Mouse (Mus musculus): ENCODE measurements around the gene Pfkfb2. TPM values are rescaled to one million over a fixed set of nuclear protein-coding genes. Genes with fewer than 3 reads are reported as not detected.

Gene Pfkfb2
- polyA plus RNA-seq (2015; fragmentation: Nextera tagmentation; extraction: Ambion mirVana), result 12.8 and 13.5 TPM in 2 replicates

DNA sequence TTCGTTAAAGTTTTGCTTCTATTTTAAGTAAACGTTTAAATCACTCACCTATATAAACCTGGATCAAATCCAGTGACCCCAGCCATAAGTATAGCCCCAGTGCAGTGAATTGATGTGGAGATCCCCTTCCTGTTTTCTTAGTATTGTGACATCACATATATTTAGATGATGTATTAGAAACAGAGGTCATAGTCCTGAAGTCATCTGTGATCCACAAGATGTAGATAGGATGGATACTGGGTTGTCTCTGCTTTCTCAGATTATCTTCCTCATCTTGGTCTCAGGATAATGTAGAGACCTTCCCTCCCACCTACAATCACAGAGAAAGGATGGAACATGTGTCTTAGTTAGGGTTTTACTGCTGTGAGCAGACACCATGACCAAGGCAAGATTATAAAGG lies at the start of gene Pfkfb2:
Pfkfb2 (minus strand) TSS at position 101 of the 400 bp plus-strand sequence.
- ATAC-seq (no peak), DNase-seq (ENCODE audit: low spot score) (no peak)
- Histone ChIP-seq H3K4me2 (replicated peaks; ENCODE audit: low read depth, low read length) (no peak within 1 kb of the TSS), H3K4me1 (ENCODE audit: insufficient read depth, low read depth, low read length) (no peaks in the 10 kb centered on the region; the same call in 1 of the 2 replicates), H3K4me3 (ENCODE audit: low read depth, low read length) (no peak within 1 kb of the TSS), H3K9me3 (ENCODE audit: low read length) (no peaks in the 10 kb centered on the region), H3K36me3 (ENCODE audit: insufficient read depth, low read length) (no peaks in the 10 kb centered on the region), H3K27ac (ENCODE audit: low read length) (no peak within 1 kb of the TSS), H3K27me3 (replicated peaks; ENCODE audit: insufficient read depth, low read length) (no peaks in the 10 kb centered on the region), H3K9ac (replicated peaks; ENCODE audit: low read depth) (no peak within 1 kb of the TSS)
- WGBS, result 70% methylated on average over 2 of the region's 2 CpGs
- TF ChIP-seq CTCF (IDR thresholded peaks at IDR 0.05) (no peak), EP300 (IDR thresholded peaks at IDR 0.05) (no peak)

DNA sequence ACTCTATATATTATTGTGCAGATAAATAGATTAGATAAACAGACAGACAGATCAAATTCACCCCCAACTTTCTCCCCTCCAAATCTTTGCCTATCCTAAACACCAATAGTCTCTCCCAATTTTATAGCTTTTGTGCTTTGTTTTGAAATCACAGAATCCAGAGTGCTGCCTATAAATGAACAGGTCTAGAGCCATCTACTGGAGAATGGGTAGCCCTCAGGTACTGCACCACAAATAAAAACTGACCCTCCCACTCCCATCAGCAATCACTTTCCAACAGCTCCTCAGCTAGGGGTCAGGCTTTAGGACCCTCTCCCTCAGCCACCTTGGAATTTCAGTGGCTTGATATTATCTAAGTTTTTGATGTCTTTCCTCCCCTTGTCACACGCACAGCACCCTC lies 47.6 kb upstream of the Pfkfb2 start:
- DNase-seq (ENCODE audit: low spot score) (peak; percentile 70), ATAC-seq (peak; percentile 67)
- H3K27ac ChIP-seq (ENCODE audit: low read length), result no peak overlapping the region
- 72% methylated on average over 1 of the region's 1 CpGs for whole genome bisulfite sequencing
- no peak overlapping the region for H3K4me3 ChIP-seq (ENCODE audit: low read depth, low read length)
- no peaks in the 10 kb centered on the region for H3K4me1 ChIP-seq (ENCODE audit: insufficient read depth, low read depth, low read length)
- TF ChIP-seq EP300 (IDR thresholded peaks at IDR 0.05), result 0 out of 2 replicates have a peak, but pooled peaks have one; percentile 23
- TF ChIP-seq CTCF (IDR thresholded peaks at IDR 0.05), result peak; percentile 67
- no peaks in the 10 kb centered on the region for H3K9me3 ChIP-seq (ENCODE audit: low read length)
- no peak overlapping the region for H3K4me2 ChIP-seq (replicated peaks; ENCODE audit: low read depth, low read length)
- H3K9ac ChIP-seq (replicated peaks; ENCODE audit: low read depth), result no peak overlapping the region
- H3K27me3 ChIP-seq (replicated peaks; ENCODE audit: insufficient read depth, low read length), result no peaks in the 10 kb centered on the region
- no peaks in the 10 kb centered on the region for H3K36me3 ChIP-seq (ENCODE audit: insufficient read depth, low read length)

- no peak overlapping the region for H3K9ac ChIP-seq (replicated peaks; ENCODE audit: low read depth)
- no peak overlapping the region for H3K4me2 ChIP-seq (replicated peaks; ENCODE audit: low read depth, low read length)
- peak overlapping the region; percentile 63 for H3K27ac ChIP-seq (ENCODE audit: low read length)
- DNase-seq (ENCODE audit: low spot score) (peak; percentile 80), ATAC-seq (peak; percentile 79)
- H3K27me3 ChIP-seq (replicated peaks; ENCODE audit: insufficient read depth, low read length), result no peaks in the 10 kb centered on the region
- TF ChIP-seq EP300 (IDR thresholded peaks at IDR 0.05) (peak; percentile 36), CTCF (IDR thresholded peaks at IDR 0.05) (no peak)
- H3K36me3 ChIP-seq (ENCODE audit: insufficient read depth, low read length), result no peaks in the 10 kb centered on the region
- H3K9me3 ChIP-seq (ENCODE audit: low read length), result no peaks in the 10 kb centered on the region
- H3K4me3 ChIP-seq (ENCODE audit: low read depth, low read length), result no peak overlapping the region
- 47% methylated on average over 7 of the region's 7 CpGs for WGBS
- H3K4me1 ChIP-seq (ENCODE audit: insufficient read depth, low read depth, low read length), result no peaks in the 10 kb centered on the region
These were observed 46.8 kb upstream of the Pfkfb2 start for GRCm38 (mm10) chr1:130775691-130776331.

- no peaks in the 10 kb centered on the region for H3K27me3 ChIP-seq (replicated peaks; ENCODE audit: insufficient read depth, low read length)
- ATAC-seq, result no peak
- H3K27ac ChIP-seq (ENCODE audit: low read length), result peak overlapping the region; percentile 63; the same call in 1 of the 2 replicates
- H3K9me3 ChIP-seq (ENCODE audit: low read length), result no peaks in the 10 kb centered on the region
- no peak for TF ChIP-seq CTCF (IDR thresholded peaks at IDR 0.05)
- no peak for TF ChIP-seq EP300 (IDR thresholded peaks at IDR 0.05)
- no peaks in the 10 kb centered on the region for H3K36me3 ChIP-seq (ENCODE audit: insufficient read depth, low read length)
- no peak for DNase-seq (ENCODE audit: low spot score)
- H3K9ac ChIP-seq (replicated peaks; ENCODE audit: low read depth), result no peak overlapping the region
- H3K4me2 ChIP-seq (replicated peaks; ENCODE audit: low read depth, low read length), result no peak overlapping the region
- WGBS, result 62% methylated on average over 2 of the region's 2 CpGs
- no peaks in the 10 kb centered on the region; the same call in 1 of the 2 replicates for H3K4me1 ChIP-seq (ENCODE audit: insufficient read depth, low read depth, low read length)
- H3K4me3 ChIP-seq (ENCODE audit: low read depth, low read length), result no peak overlapping the region
These were observed 46.2 kb upstream of the Pfkfb2 start for GRCm38 (mm10) chr1:130775234-130775633.

- ATAC-seq (0 out of 2 replicates have a peak, but pooled peaks have one; percentile 1), DNase-seq (ENCODE audit: low spot score) (peak; percentile 11)
- Histone ChIP-seq H3K4me2 (replicated peaks; ENCODE audit: low read depth, low read length) (no peak overlapping the region), H3K4me1 (ENCODE audit: insufficient read depth, low read depth, low read length) (no peaks in the 10 kb centered on the region; the same call in 1 of the 2 replicates), H3K27me3 (replicated peaks; ENCODE audit: insufficient read depth, low read length) (no peaks in the 10 kb centered on the region), H3K9me3 (ENCODE audit: low read length) (no peaks in the 10 kb centered on the region), H3K9ac (replicated peaks; ENCODE audit: low read depth) (no peak overlapping the region), H3K36me3 (ENCODE audit: insufficient read depth, low read length) (no peaks in the 10 kb centered on the region), H3K4me3 (ENCODE audit: low read depth, low read length) (no peak overlapping the region), H3K27ac (ENCODE audit: low read length) (peak overlapping the region; percentile 89)
- 52% methylated on average over 3 of the region's 3 CpGs for WGBS
- no peak for TF ChIP-seq CTCF (IDR thresholded peaks at IDR 0.05)
- no peak for TF ChIP-seq EP300 (IDR thresholded peaks at IDR 0.05)
These were observed 42.0 kb upstream of the Pfkfb2 start for GRCm38 (mm10) chr1:130770981-130771494.

- Histone ChIP-seq H3K36me3 (ENCODE audit: insufficient read depth, low read length) (no peaks in the 10 kb centered on the region), H3K4me3 (ENCODE audit: low read depth, low read length) (no peak overlapping the region), H3K27ac (ENCODE audit: low read length) (peak overlapping the region; percentile 89), H3K4me2 (replicated peaks; ENCODE audit: low read depth, low read length) (no peak overlapping the region), H3K9me3 (ENCODE audit: low read length) (no peaks in the 10 kb centered on the region), H3K9ac (replicated peaks; ENCODE audit: low read depth) (no peak overlapping the region), H3K4me1 (ENCODE audit: insufficient read depth, low read depth, low read length) (no peaks in the 10 kb centered on the region; the same call in 1 of the 2 replicates), H3K27me3 (replicated peaks; ENCODE audit: insufficient read depth, low read length) (no peaks in the 10 kb centered on the region)
- TF ChIP-seq CTCF (IDR thresholded peaks at IDR 0.05), result no peak
- TF ChIP-seq EP300 (IDR thresholded peaks at IDR 0.05), result peak; percentile 99
- DNase-seq (ENCODE audit: low spot score) (peak; percentile 91), ATAC-seq (peak; percentile 98)
- WGBS, result 59% methylated on average over 4 of the region's 4 CpGs
These were observed 41.4 kb upstream of the Pfkfb2 start for GRCm38 (mm10) chr1:130770487-130770886.

Data from lung, postnatal 0 days (tissue).